Mouse (Mus musculus): ENCODE results near the gene Slc38a6. TPM values are rescaled to one million over a fixed set of nuclear protein-coding genes. Genes with fewer than 3 reads are reported as not detected.

Slc38a6 gene
- polyA plus RNA-seq, 1 experiment: 26.0 TPM

GRCm38 (mm10) chr12:73332701-73333100 lies 46.1 kb downstream of the Slc38a6 start:
- H3K4me3 ChIP-seq (ENCODE audit: insufficient read depth, low read length): no peak overlapping the region
- TF ChIP-seq CTCF (IDR thresholded peaks at IDR 0.05; ENCODE audit: borderline replicate concordance, insufficient read depth, low read length) (no peak), POLR2A (IDR thresholded peaks at IDR 0.05; ENCODE audit: low read depth, low read length) (no peak)
- H3K27ac ChIP-seq (ENCODE audit: insufficient read depth, low read length): no peak overlapping the region
- no peaks in the 10 kb centered on the region for H3K4me1 ChIP-seq (ENCODE audit: control insufficient read depth, insufficient read depth, low read length)

GRCm38 (mm10) chr12:73334051-73334551 lies 47.5 kb downstream of the Slc38a6 start:
- no peak overlapping the region for H3K27ac ChIP-seq (ENCODE audit: insufficient read depth, low read length)
- no peaks in the 10 kb centered on the region for H3K4me1 ChIP-seq (ENCODE audit: control insufficient read depth, insufficient read depth, low read length)
- no peak overlapping the region for H3K4me3 ChIP-seq (ENCODE audit: insufficient read depth, low read length)
- TF ChIP-seq CTCF (IDR thresholded peaks at IDR 0.05; ENCODE audit: borderline replicate concordance, insufficient read depth, low read length) (no peak), POLR2A (IDR thresholded peaks at IDR 0.05; ENCODE audit: low read depth, low read length) (no peak)

DNA sequence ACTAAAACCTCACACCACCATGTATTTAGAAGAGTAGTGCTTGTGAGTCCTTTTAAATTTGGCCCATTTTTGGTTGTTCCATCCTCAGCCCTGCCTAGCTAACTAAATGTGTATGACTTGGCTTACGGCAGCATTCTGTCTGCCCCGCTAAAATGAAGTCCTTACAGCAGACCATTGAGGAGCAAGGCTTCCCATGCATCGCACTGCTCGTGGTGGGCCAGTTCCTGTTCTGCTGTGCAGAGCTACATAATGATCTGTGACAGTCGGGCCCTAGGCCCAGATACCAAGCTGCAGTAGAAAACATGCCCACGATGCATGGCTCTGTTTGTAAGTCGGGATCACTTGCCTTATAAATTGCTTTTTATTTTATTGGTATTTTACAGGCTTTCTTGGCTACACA lies 50.5 kb downstream of the Slc38a6 start:
- no peak overlapping the region for H3K27ac ChIP-seq (ENCODE audit: insufficient read depth, low read length)
- H3K4me3 ChIP-seq (ENCODE audit: insufficient read depth, low read length): no peak overlapping the region
- no peaks in the 10 kb centered on the region for H3K4me1 ChIP-seq (ENCODE audit: control insufficient read depth, insufficient read depth, low read length)
- TF ChIP-seq POLR2A (IDR thresholded peaks at IDR 0.05; ENCODE audit: low read depth, low read length) (no peak), CTCF (IDR thresholded peaks at IDR 0.05; ENCODE audit: borderline replicate concordance, insufficient read depth, low read length) (no peak)

GRCm38 (mm10) chr12:73340642-73341293 lies 54.2 kb downstream of the Slc38a6 start:
- no peak overlapping the region for H3K4me3 ChIP-seq (ENCODE audit: insufficient read depth, low read length)
- no peaks in the 10 kb centered on the region for H3K4me1 ChIP-seq (ENCODE audit: control insufficient read depth, insufficient read depth, low read length)
- H3K27ac ChIP-seq (ENCODE audit: insufficient read depth, low read length): no peak overlapping the region
- no peak for TF ChIP-seq POLR2A (IDR thresholded peaks at IDR 0.05; ENCODE audit: low read depth, low read length)
- TF ChIP-seq CTCF (IDR thresholded peaks at IDR 0.05; ENCODE audit: borderline replicate concordance, insufficient read depth, low read length): no peak

GRCm38 (mm10) chr12:73341703-73342663 lies 55.4 kb downstream of the Slc38a6 start:
- Histone ChIP-seq H3K27ac (ENCODE audit: insufficient read depth, low read length) (no peak overlapping the region), H3K4me3 (ENCODE audit: insufficient read depth, low read length) (no peak overlapping the region), H3K4me1 (ENCODE audit: control insufficient read depth, insufficient read depth, low read length) (no peaks in the 10 kb centered on the region)
- TF ChIP-seq CTCF (IDR thresholded peaks at IDR 0.05; ENCODE audit: borderline replicate concordance, insufficient read depth, low read length) (no peak), POLR2A (IDR thresholded peaks at IDR 0.05; ENCODE audit: low read depth, low read length) (no peak)

DNA sequence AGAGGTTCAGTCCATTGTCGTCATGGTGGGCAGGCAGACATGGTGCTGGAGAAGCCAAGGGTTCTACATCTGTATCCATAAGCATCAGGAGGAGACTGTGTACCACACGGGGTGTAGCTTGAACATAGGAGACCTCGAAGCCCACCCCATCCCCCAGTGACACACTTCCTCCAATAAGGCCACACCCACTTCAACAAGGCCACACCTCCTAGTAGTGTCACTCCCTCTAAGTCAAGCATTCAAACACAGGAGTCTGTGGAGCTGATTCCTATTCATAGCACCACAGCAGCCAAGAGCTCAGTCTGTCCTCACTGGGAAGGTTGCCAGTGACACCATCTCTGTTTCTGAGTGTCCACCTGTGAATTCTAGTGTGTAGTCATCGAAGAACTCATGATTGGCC lies 57.7 kb downstream of the Slc38a6 start:
- H3K4me1 ChIP-seq (ENCODE audit: control insufficient read depth, insufficient read depth, low read length): no peaks in the 10 kb centered on the region
- H3K4me3 ChIP-seq (ENCODE audit: insufficient read depth, low read length): no peak overlapping the region
- no peak overlapping the region for H3K27ac ChIP-seq (ENCODE audit: insufficient read depth, low read length)
- TF ChIP-seq CTCF (IDR thresholded peaks at IDR 0.05; ENCODE audit: borderline replicate concordance, insufficient read depth, low read length) (no peak), POLR2A (IDR thresholded peaks at IDR 0.05; ENCODE audit: low read depth, low read length) (no peak)

- H3K4me3 ChIP-seq (ENCODE audit: insufficient read depth, low read length): no peak overlapping the region
- TF ChIP-seq CTCF (IDR thresholded peaks at IDR 0.05; ENCODE audit: borderline replicate concordance, insufficient read depth, low read length) (no peak), POLR2A (IDR thresholded peaks at IDR 0.05; ENCODE audit: low read depth, low read length) (no peak)
- H3K27ac ChIP-seq (ENCODE audit: insufficient read depth, low read length): no peak overlapping the region
- H3K4me1 ChIP-seq (ENCODE audit: control insufficient read depth, insufficient read depth, low read length): no peaks in the 10 kb centered on the region
These were observed 58.6 kb downstream of the Slc38a6 start for GRCm38 (mm10) chr12:73345157-73345556.

DNA sequence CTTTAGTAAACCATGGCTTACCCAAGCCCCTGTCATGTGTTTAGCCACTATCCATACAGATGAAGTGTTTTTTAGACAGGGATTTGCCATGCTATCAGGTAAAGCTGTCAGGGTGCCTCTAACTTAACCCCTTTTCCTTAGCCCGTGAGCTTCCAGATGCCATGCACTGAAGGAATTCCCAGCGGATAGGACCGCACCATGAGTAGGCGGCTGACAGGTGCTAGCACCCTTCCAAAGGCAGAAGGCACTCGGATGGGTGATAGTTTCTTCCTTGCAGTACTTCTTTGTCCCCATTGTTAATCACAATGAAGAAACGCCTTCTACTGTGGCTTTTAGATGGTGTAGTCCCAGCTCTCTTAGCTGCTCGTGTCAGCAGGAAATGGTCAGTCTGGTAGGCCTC lies 60.6 kb downstream of the Slc38a6 start:
- H3K4me3 ChIP-seq (ENCODE audit: insufficient read depth, low read length): no peak overlapping the region
- H3K4me1 ChIP-seq (ENCODE audit: control insufficient read depth, insufficient read depth, low read length): peaks cover 6% of the 10 kb centered on the region
- H3K27ac ChIP-seq (ENCODE audit: insufficient read depth, low read length): no peak overlapping the region
- no peak for TF ChIP-seq CTCF (IDR thresholded peaks at IDR 0.05; ENCODE audit: borderline replicate concordance, insufficient read depth, low read length)
- TF ChIP-seq POLR2A (IDR thresholded peaks at IDR 0.05; ENCODE audit: low read depth, low read length): no peak

DNA sequence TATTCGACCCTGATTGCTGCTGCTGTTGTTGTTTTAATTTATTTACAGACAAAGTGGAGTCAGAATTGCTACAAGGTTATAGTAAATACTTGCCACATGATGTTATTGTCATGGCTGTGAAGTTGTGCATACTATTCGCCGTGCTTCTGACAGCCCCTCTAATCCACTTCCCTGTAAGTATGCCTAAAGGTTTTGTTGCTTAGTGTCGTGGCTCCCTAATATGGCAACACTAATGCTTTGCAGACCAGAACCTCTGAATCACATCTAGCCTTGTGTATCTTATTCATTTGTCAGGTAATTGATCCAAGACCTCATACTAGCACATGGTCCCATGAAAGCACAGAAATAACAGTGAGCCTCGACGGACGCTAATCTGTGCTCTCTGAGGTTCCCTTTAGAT lies 63.9 kb downstream of the Slc38a6 start:
- no peak for TF ChIP-seq POLR2A (IDR thresholded peaks at IDR 0.05; ENCODE audit: low read depth, low read length)
- TF ChIP-seq CTCF (IDR thresholded peaks at IDR 0.05; ENCODE audit: borderline replicate concordance, insufficient read depth, low read length): no peak
- Histone ChIP-seq H3K4me1 (ENCODE audit: control insufficient read depth, insufficient read depth, low read length) (peaks cover 6% of the 10 kb centered on the region), H3K4me3 (ENCODE audit: insufficient read depth, low read length) (no peak overlapping the region), H3K27ac (ENCODE audit: insufficient read depth, low read length) (peak overlapping the region; percentile 60)

- TF ChIP-seq CTCF (IDR thresholded peaks at IDR 0.05; ENCODE audit: borderline replicate concordance, insufficient read depth, low read length) (no peak), POLR2A (IDR thresholded peaks at IDR 0.05; ENCODE audit: low read depth, low read length) (no peak)
- peak overlapping the region; percentile 60 for H3K27ac ChIP-seq (ENCODE audit: insufficient read depth, low read length)
- peaks cover 6% of the 10 kb centered on the region for H3K4me1 ChIP-seq (ENCODE audit: control insufficient read depth, insufficient read depth, low read length)
- no peak overlapping the region for H3K4me3 ChIP-seq (ENCODE audit: insufficient read depth, low read length)
These were observed 64.4 kb downstream of the Slc38a6 start for GRCm38 (mm10) chr12:73350982-73351381.

Measured in embryonic fibroblast, embryonic 13.5 days (primary cell).